ENCODE assay signal across 22 mouse cellular contexts in the genomic region with DNA sequence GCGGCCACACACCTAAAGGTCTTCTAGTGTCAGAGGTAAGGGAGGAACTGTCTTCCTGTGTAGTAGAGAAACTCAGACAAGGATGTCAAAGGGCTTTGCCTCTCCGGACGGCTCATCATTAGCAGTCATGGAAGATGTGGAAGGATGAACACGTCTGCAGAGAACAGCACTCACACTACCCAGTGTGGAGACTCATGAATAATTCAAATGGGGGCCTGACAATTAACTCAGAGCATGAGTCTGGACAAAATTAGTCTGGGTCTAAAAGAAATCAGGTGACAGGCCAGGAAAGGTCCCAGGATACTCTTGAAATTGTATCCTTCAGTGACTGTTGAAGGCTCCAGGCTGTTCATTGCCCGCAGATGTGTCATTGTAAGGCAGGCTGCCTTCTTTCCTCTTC. TPM values are rescaled to one million over a fixed set of nuclear protein-coding genes. Genes with fewer than 3 reads are reported as not detected.
DNase-seq lines count a peak whose midpoint lies in the region; ATAC-seq lines count a peak whose summit lies in the region.
"Had no signal": no experiment of that assay in that cellular context is flagged by ENCODE, and none has a peak within 500 bp of the region (broad histone marks: within the 10 kb centered on the region; RNA-seq: fewer than 3 reads in every experiment).

No protein-coding gene starts in this region.

- H3K4me1 ChIP-seq in hindbrain, embryonic 11.5 days (replicated peaks; ENCODE audit: control insufficient read depth, insufficient read depth, low read length) = peaks cover 11% of the 10 kb centered on the region
- H3K4me1 ChIP-seq in hindbrain, embryonic 16.5 days (ENCODE audit: control insufficient read depth, insufficient read depth, low read depth, low read length) = no peaks in the 10 kb centered on the region
- peaks cover 30% of the 10 kb centered on the region for H3K4me1 ChIP-seq in hindbrain, embryonic 12.5 days
- 0 out of 2 replicates have a peak, but pooled peaks cover 11% of the 10 kb centered on the region for H3K4me1 ChIP-seq in midbrain, embryonic 15.5 days
- H3K4me1 ChIP-seq in heart, embryonic 11.5 days (ENCODE audit: control insufficient read depth, insufficient read depth, low read length) = peaks cover 28% of the 10 kb centered on the region

- no peaks in the 10 kb centered on the region for H3K9me3 ChIP-seq in hindbrain, embryonic 11.5 days (ENCODE audit: control insufficient read depth, low read length)
- H3K9me3 ChIP-seq in hindbrain, embryonic 16.5 days (ENCODE audit: control insufficient read depth, low read length) = no peaks in the 10 kb centered on the region
- no peaks in the 10 kb centered on the region for H3K9me3 ChIP-seq in hindbrain, embryonic 12.5 days (replicated peaks)
- H3K9me3 ChIP-seq in midbrain, embryonic 15.5 days = no peaks in the 10 kb centered on the region
- no peaks in the 10 kb centered on the region for H3K9me3 ChIP-seq in heart, embryonic 11.5 days (replicated peaks; ENCODE audit: control insufficient read depth, low read length)
- H3K9me3 ChIP-seq: embryonic facial prominence, embryonic 15.5 days; heart, embryonic 10.5 days; lung, embryonic 15.5 days had no signal

- peak overlapping the region; percentile 7; the same call in 1 of the 2 replicates for H3K27ac ChIP-seq in hindbrain, embryonic 11.5 days (ENCODE audit: low read depth, low read length)
- no peak overlapping the region for H3K27ac ChIP-seq in hindbrain, embryonic 16.5 days (ENCODE audit: low read depth, low read length)
- H3K27ac ChIP-seq in hindbrain, embryonic 12.5 days = peak overlapping the region; percentile 41; the same call in 1 of the 2 replicates
- no peak overlapping the region for H3K27ac ChIP-seq in midbrain, embryonic 15.5 days
- H3K27ac ChIP-seq in heart, embryonic 11.5 days (ENCODE audit: low read depth, low read length) = no peak overlapping the region
- H3K27ac ChIP-seq: embryonic facial prominence, embryonic 15.5 days; layer of hippocampus, adult 2 months; liver, embryonic 14.5 days; lung, embryonic 15.5 days had no signal

- peak; percentile 37 for DNase-seq in embryo, embryonic 10.5 days (ENCODE audit: low spot score)
- no peak for DNase-seq in embryo, embryonic 9.5 days (ENCODE audit: extremely low spot score)
- DNase-seq in hindbrain, embryonic 11.5 days (ENCODE audit: low spot score) = no peak
- DNase-seq in gastrocnemius, postnatal 36 days = no peak
- DNase-seq: adrenal gland, adult 8-10 months; cerebellum, adult 9-10 months; heart, postnatal 14 days; kidney, adult 8-10 months; kidney, postnatal 14 days; lung, postnatal 4 days; right cerebral cortex, postnatal 25 days; thymus, adult 2 months had no signal

- H3K27me3 ChIP-seq in hindbrain, embryonic 11.5 days (ENCODE audit: control insufficient read depth, insufficient read depth, low read length) = peaks cover 3% of the 10 kb centered on the region
- no peaks in the 10 kb centered on the region for H3K27me3 ChIP-seq in hindbrain, embryonic 16.5 days (replicated peaks; ENCODE audit: control insufficient read depth, insufficient read depth, low read length)
- peaks cover 22% of the 10 kb centered on the region for H3K27me3 ChIP-seq in hindbrain, embryonic 12.5 days
- H3K27me3 ChIP-seq in midbrain, embryonic 15.5 days (replicated peaks) = peaks cover 11% of the 10 kb centered on the region; the same call in 1 of the 2 replicates
- no peaks in the 10 kb centered on the region for H3K27me3 ChIP-seq in heart, embryonic 11.5 days (ENCODE audit: control insufficient read depth, insufficient read depth, low read length)
- H3K27me3 ChIP-seq: embryonic facial prominence, embryonic 15.5 days; lung, embryonic 15.5 days had no signal

- ATAC-seq in hindbrain, embryonic 11.5 days (ENCODE audit: low FRiP score) = peak; percentile 79
- no peak for ATAC-seq in hindbrain, embryonic 16.5 days
- peak; percentile 75 for ATAC-seq in hindbrain, embryonic 12.5 days (ENCODE audit: low FRiP score)
- peak; percentile 32; the same call in 1 of the 2 replicates for ATAC-seq in midbrain, embryonic 15.5 days (replicated peaks)
- ATAC-seq in heart, embryonic 11.5 days (replicated peaks; ENCODE audit: insufficient number of reproducible peaks, low FRiP score, low TSS enrichment) = no peak

- intact Hi-C loops in gastrocnemius, postnatal 36 days (cut with DNase I) = loop anchor here (10.0 kb wide), 1 partner anchor 534 kb away; no protein-coding TSS in a partner anchor

- no peak overlapping the region for H3K9ac ChIP-seq in hindbrain, embryonic 11.5 days (ENCODE audit: low read depth, low read length)
- H3K9ac ChIP-seq in hindbrain, embryonic 16.5 days (ENCODE audit: low read depth, low read length) = no peak overlapping the region
- H3K9ac ChIP-seq in hindbrain, embryonic 12.5 days = no peak overlapping the region
- H3K9ac ChIP-seq in midbrain, embryonic 15.5 days = no peak overlapping the region
- H3K9ac ChIP-seq in heart, embryonic 11.5 days (ENCODE audit: low read depth, low read length) = no peak overlapping the region
- H3K9ac ChIP-seq: embryonic facial prominence, embryonic 15.5 days; liver, embryonic 14.5 days; lung, embryonic 15.5 days had no signal

- H3K36me3 ChIP-seq in hindbrain, embryonic 11.5 days (ENCODE audit: control insufficient read depth, insufficient read depth, low read length) = no peaks in the 10 kb centered on the region
- H3K36me3 ChIP-seq in hindbrain, embryonic 16.5 days (ENCODE audit: control insufficient read depth, insufficient read depth, low read length) = no peaks in the 10 kb centered on the region
- H3K36me3 ChIP-seq in hindbrain, embryonic 12.5 days = no peaks in the 10 kb centered on the region
- H3K36me3 ChIP-seq in midbrain, embryonic 15.5 days (replicated peaks) = no peaks in the 10 kb centered on the region
- H3K36me3 ChIP-seq in heart, embryonic 11.5 days (ENCODE audit: control insufficient read depth, insufficient read depth, low read length) = no peaks in the 10 kb centered on the region
- H3K36me3 ChIP-seq: embryonic facial prominence, embryonic 15.5 days; heart, embryonic 10.5 days; lung, embryonic 15.5 days had no signal

- WGBS in hindbrain, embryonic 11.5 days = 35% methylated on average over 5 of the region's 5 CpGs
- WGBS in hindbrain, embryonic 16.5 days = 26% methylated on average over 5 of the region's 5 CpGs
- 27% methylated on average over 5 of the region's 5 CpGs for WGBS in hindbrain, embryonic 12.5 days
- 29% methylated on average over 5 of the region's 5 CpGs for WGBS in midbrain, embryonic 15.5 days
- WGBS in heart, embryonic 11.5 days (ENCODE audit: insufficient replicate concordance) = 64% methylated on average over 5 of the region's 5 CpGs

- no peak overlapping the region for H3K4me3 ChIP-seq in hindbrain, embryonic 11.5 days (ENCODE audit: low read depth, low read length)
- H3K4me3 ChIP-seq in hindbrain, embryonic 16.5 days (ENCODE audit: low read length) = no peak overlapping the region
- H3K4me3 ChIP-seq in hindbrain, embryonic 12.5 days = no peak overlapping the region
- H3K4me3 ChIP-seq in midbrain, embryonic 15.5 days = no peak overlapping the region
- H3K4me3 ChIP-seq in heart, embryonic 11.5 days (ENCODE audit: low read depth, low read length) = no peak overlapping the region
- H3K4me3 ChIP-seq: embryonic facial prominence, embryonic 15.5 days; heart, embryonic 10.5 days; layer of hippocampus, adult 2 months; lung, embryonic 15.5 days had no signal

- H3K4me2 ChIP-seq in hindbrain, embryonic 11.5 days (replicated peaks; ENCODE audit: low read depth, low read length) = no peak overlapping the region
- no peak overlapping the region for H3K4me2 ChIP-seq in hindbrain, embryonic 16.5 days (ENCODE audit: low read length)
- H3K4me2 ChIP-seq in hindbrain, embryonic 12.5 days (replicated peaks) = no peak overlapping the region
- H3K4me2 ChIP-seq in midbrain, embryonic 15.5 days = no peak overlapping the region
- no peak overlapping the region for H3K4me2 ChIP-seq in heart, embryonic 11.5 days
- H3K4me2 ChIP-seq: embryonic facial prominence, embryonic 15.5 days; lung, embryonic 15.5 days had no signal

RNA-seq across cellular contexts. Expression of gene E2f8, which starts 9.6 kb away (rescaled TPM):
- 12.9 and 17.1 TPM in 2 replicates for polyA plus RNA-seq in hindbrain, embryonic 11.5 days (2014; fragmentation: Nextera tagmentation; extraction: Ambion mirVana)
- polyA plus RNA-seq in hindbrain, embryonic 16.5 days (2015; fragmentation: Nextera tagmentation; extraction: Ambion mirVana) = 2.5 and 3.7 TPM in 2 replicates
- polyA plus RNA-seq in hindbrain, embryonic 12.5 days (2016; fragmentation: Nextera tagmentation; extraction: Ambion mirVana) = 11.1 and 12.0 TPM in 2 replicates
- polyA plus RNA-seq in midbrain, embryonic 15.5 days (2015; fragmentation: Nextera tagmentation; extraction: Ambion mirVana) = 2.3 and 2.5 TPM in 2 replicates
- total RNA-seq in gastrocnemius, postnatal 36 days (2021) = under 1 TPM; 0.25 to 0.84 TPM
- 20.7 and 22.7 TPM in 2 replicates for polyA plus RNA-seq in heart, embryonic 11.5 days (2014; fragmentation: Nextera tagmentation; extraction: Ambion mirVana)

RNA-seq across cellular contexts. Expression of gene Nav2, which starts 17.5 kb away (rescaled TPM):
- polyA plus RNA-seq in hindbrain, embryonic 11.5 days (2014; fragmentation: Nextera tagmentation; extraction: Ambion mirVana) = 22.6 and 36.1 TPM in 2 replicates
- polyA plus RNA-seq in hindbrain, embryonic 16.5 days (2015; fragmentation: Nextera tagmentation; extraction: Ambion mirVana) = 23.0 and 27.9 TPM in 2 replicates
- 24.1 and 25.8 TPM in 2 replicates for polyA plus RNA-seq in hindbrain, embryonic 12.5 days (2016; fragmentation: Nextera tagmentation; extraction: Ambion mirVana)
- 22.8 and 26.2 TPM in 2 replicates for polyA plus RNA-seq in midbrain, embryonic 15.5 days (2015; fragmentation: Nextera tagmentation; extraction: Ambion mirVana)
- total RNA-seq in gastrocnemius, postnatal 36 days (2021) = 10 to 100 TPM; 21.8 to 23.9 TPM
- polyA plus RNA-seq in heart, embryonic 11.5 days (2014; fragmentation: Nextera tagmentation; extraction: Ambion mirVana) = 22.4 and 32.2 TPM in 2 replicates

RNA-seq across cellular contexts. Expression of gene Csrp3, which starts 43.2 kb away (rescaled TPM):
- polyA plus RNA-seq in hindbrain, embryonic 11.5 days (2014; fragmentation: Nextera tagmentation; extraction: Ambion mirVana) = 0.70 TPM in 1 of 2 replicates, not detected in the other
- polyA plus RNA-seq in hindbrain, embryonic 16.5 days (2015; fragmentation: Nextera tagmentation; extraction: Ambion mirVana) = 0.24 and 7.3 TPM in 2 replicates
- polyA plus RNA-seq in hindbrain, embryonic 12.5 days (2016; fragmentation: Nextera tagmentation; extraction: Ambion mirVana) = 1.0 and 3.6 TPM in 2 replicates
- polyA plus RNA-seq in midbrain, embryonic 15.5 days (2015; fragmentation: Nextera tagmentation; extraction: Ambion mirVana) = 0.53 and 1.6 TPM in 2 replicates
- 100 to 1,000 TPM in 1 of 2 experiments, 10 to 100 TPM in 1; 57.7 to 182 TPM for total RNA-seq in gastrocnemius, postnatal 36 days (2021)
- polyA plus RNA-seq in heart, embryonic 11.5 days (2014; fragmentation: Nextera tagmentation; extraction: Ambion mirVana) = 1,436 and 1,472 TPM in 2 replicates
- total RNA-seq: adrenal gland, adult 8-10 months; layer of hippocampus, adult 2 months; left cerebral cortex, postnatal 25 days had no signal

Comparison
In these comparisons a context has a peak if more than half of its experiments do, and no peak if none do; other contexts are left out.
1. ATAC-seq: peak in hindbrain, embryonic 11.5 days (single experiment), hindbrain, embryonic 12.5 days (single experiment) and midbrain, embryonic 15.5 days (single experiment); none in hindbrain, embryonic 16.5 days (single experiment) and heart, embryonic 11.5 days (single experiment).
2. H3K27ac ChIP-seq: peak in hindbrain, embryonic 11.5 days (single experiment) and hindbrain, embryonic 12.5 days (single experiment); none in hindbrain, embryonic 16.5 days (single experiment), midbrain, embryonic 15.5 days (single experiment) and heart, embryonic 11.5 days (single experiment).
3. RNA of gene Csrp3, which starts 43.2 kb away (polyA plus RNA-seq): 1,436 to 1,472 TPM in heart, embryonic 11.5 days; 1.0 to 3.6 TPM in hindbrain, embryonic 12.5 days, 0.53 to 1.6 TPM in midbrain, embryonic 15.5 days, 0.24 to 7.3 TPM in hindbrain, embryonic 16.5 days and 0.70 TPM in hindbrain, embryonic 11.5 days; every median in the first group is over 100 times any median in the second.